Mouse (Mus musculus) liver, embryonic 15.5 days (tissue): ENCODE results near the gene BC052040. TPM values are rescaled to one million over a fixed set of nuclear protein-coding genes. Genes with fewer than 3 reads are reported as not detected.
A peak's percentile ranks its signal among the peaks of the same experiment; 100 is the strongest.

ENCODE experiments used
- ATAC-seq: fragments of 200-750 bp; cut with Nextera tagmentation; 2 replicates; pipeline ENCODE4 v1.8.0; 2017; ENCODE audit warnings: moderate number of reproducible peaks, mild to moderate bottlenecking, moderate library complexity; ENCODE audit not compliant: insufficient read depth
- H3K27ac ChIP-seq: fragments of 300-500 bp; sonication (generic); replicated peaks from 2 replicates; pipeline ENCODE4 v1.5.1; 2015; ENCODE audit warnings: mild to moderate bottlenecking, inconsistent platforms
- H3K27me3 ChIP-seq: fragments of 300-500 bp; sonication (generic); 2 replicates; pipeline ENCODE4 v1.6.1; 2015; ENCODE audit warnings: mild to moderate bottlenecking, inconsistent platforms
- H3K36me3 ChIP-seq: fragments of 300-500 bp; sonication (generic); replicated peaks from 2 replicates; pipeline ENCODE4 v1.6.1; 2015; ENCODE audit warnings: moderate library complexity, mild to moderate bottlenecking, inconsistent platforms
- H3K4me1 ChIP-seq: fragments of 300-500 bp; sonication (generic); replicated peaks from 2 replicates; pipeline ENCODE4 v1.6.1; 2015; ENCODE audit warnings: inconsistent platforms
- H3K4me2 ChIP-seq: fragments of 300-500 bp; sonication (generic); 2 replicates; pipeline ENCODE4 v1.6.1; 2015; ENCODE audit warnings: moderate library complexity, mild to moderate bottlenecking, inconsistent platforms
- H3K4me3 ChIP-seq: fragments of 300-500 bp; sonication (generic); replicated peaks from 2 replicates; pipeline ENCODE4 v1.5.1; 2015; ENCODE audit warnings: mild to moderate bottlenecking, inconsistent platforms
- H3K9ac ChIP-seq: fragments of 300-500 bp; sonication (generic); 2 replicates; pipeline ENCODE4 v1.6.1; 2015; ENCODE audit warnings: moderate library complexity, mild to moderate bottlenecking, inconsistent platforms
- H3K9me3 ChIP-seq: fragments of 300-500 bp; sonication (generic); replicated peaks from 2 replicates; pipeline ENCODE4 v1.6.1; 2016; ENCODE audit warnings: inconsistent platforms
- WGBS: fragments of 180-500 bp; shearing (Covaris S2); methylation state at CpG from one replicate; pipeline ENCODE4 v1.1.7; 2015; ENCODE audit warnings: mixed read lengths; ENCODE audit not compliant: insufficient replicate concordance; 5-methylcytosine and 5-hydroxymethylcytosine counted together
- polyA plus RNA-seq: library from polyadenylated mRNA; unstranded; fragments of >200 nt; fragmentation: Nextera tagmentation; extraction: Ambion mirVana; gene quantifications from 2 replicates; pipeline ENCODE4 v1.2.1, GENCODE M21; 2015

The BC052040 gene
- polyA plus RNA-seq, 1 experiment from 2014 or later: 7.9 TPM

DNA sequence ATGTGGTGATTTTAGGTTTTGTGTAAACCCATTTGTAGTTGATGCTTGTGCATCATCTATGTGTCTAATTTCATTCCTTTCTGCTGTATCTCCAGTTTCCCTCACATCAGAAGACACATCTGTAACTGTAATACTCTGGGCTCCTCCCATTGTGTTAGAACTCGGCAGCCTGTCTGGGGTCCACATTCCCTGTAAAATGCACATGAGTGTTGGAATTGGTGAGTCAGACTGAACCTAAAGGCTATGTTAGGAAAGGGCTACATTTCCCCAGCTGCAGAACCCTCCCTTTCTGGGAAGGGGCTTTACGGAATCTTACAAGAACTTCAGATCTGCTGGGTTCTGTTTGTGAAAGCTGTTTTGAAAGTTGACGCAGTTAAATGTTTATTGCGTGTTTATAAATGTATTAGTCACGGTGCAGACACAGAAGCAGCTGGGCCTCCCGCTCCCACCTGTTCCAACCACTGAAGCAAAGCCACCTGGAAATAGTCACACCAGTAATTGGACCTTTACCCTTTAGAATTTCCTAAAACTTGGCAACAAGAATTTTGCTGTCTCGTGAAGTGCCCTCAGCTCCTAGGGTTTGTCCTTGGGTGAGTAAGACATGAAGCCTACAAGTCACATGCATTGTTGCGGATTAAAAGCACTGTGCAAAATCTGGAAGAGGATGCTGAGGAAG is 151.6 kb downstream of the BC052040 start:
- H3K9me3 ChIP-seq: no peaks in the 10 kb centered on the region
- 84% methylated on average over 8 of the region's 8 CpGs for WGBS
- 0 out of 2 replicates have a peak, but pooled peaks cover 3% of the 10 kb centered on the region for H3K36me3 ChIP-seq
- no peaks in the 10 kb centered on the region for H3K27me3 ChIP-seq
- ATAC-seq: no peak
- H3K4me3 ChIP-seq: no peak overlapping the region
- no peak overlapping the region for H3K4me2 ChIP-seq
- H3K4me1 ChIP-seq: no peaks in the 10 kb centered on the region
- H3K9ac ChIP-seq: no peak overlapping the region
- H3K27ac ChIP-seq: no peak overlapping the region

DNA sequence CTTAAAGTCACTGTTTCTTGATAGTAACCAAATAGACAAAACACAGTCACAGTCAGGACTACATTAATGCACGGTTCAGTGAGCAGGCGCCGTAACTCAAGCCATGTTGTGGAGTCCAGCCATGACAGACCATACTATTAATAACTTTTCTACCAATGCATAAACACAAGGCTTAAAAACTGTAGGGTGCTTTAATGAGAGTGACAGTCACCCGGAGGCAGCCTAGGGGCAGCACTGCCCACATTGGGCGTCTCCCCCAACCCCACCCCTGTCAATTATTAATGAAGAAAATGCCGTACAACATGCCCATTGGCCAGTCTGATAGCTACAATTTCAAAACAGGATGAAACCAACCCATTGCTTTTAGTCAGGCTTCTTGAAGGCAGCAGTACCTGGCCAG is 153.3 kb downstream of the BC052040 start:
- no peak overlapping the region for H3K9ac ChIP-seq
- no peak overlapping the region for H3K4me3 ChIP-seq
- ATAC-seq: no peak
- H3K4me2 ChIP-seq: no peak overlapping the region
- H3K9me3 ChIP-seq: no peaks in the 10 kb centered on the region
- H3K27me3 ChIP-seq: no peaks in the 10 kb centered on the region
- WGBS: 75% methylated on average over 6 of the region's 6 CpGs
- 0 out of 2 replicates have a peak, but pooled peaks cover 2% of the 10 kb centered on the region for H3K36me3 ChIP-seq
- no peaks in the 10 kb centered on the region for H3K4me1 ChIP-seq
- H3K27ac ChIP-seq: no peak overlapping the region

GRCm38 (mm10) chr2:115736416-115736815 is 154.9 kb downstream of the BC052040 start:
- H3K4me2 ChIP-seq: no peak overlapping the region
- ATAC-seq: no peak
- no peak overlapping the region for H3K4me3 ChIP-seq
- WGBS: 64% methylated on average over 3 of the region's 3 CpGs
- no peak overlapping the region for H3K9ac ChIP-seq
- H3K27me3 ChIP-seq: no peaks in the 10 kb centered on the region
- H3K9me3 ChIP-seq: no peaks in the 10 kb centered on the region
- H3K4me1 ChIP-seq: no peaks in the 10 kb centered on the region
- no peak overlapping the region for H3K27ac ChIP-seq
- 0 out of 2 replicates have a peak, but pooled peaks cover 2% of the 10 kb centered on the region for H3K36me3 ChIP-seq

DNA sequence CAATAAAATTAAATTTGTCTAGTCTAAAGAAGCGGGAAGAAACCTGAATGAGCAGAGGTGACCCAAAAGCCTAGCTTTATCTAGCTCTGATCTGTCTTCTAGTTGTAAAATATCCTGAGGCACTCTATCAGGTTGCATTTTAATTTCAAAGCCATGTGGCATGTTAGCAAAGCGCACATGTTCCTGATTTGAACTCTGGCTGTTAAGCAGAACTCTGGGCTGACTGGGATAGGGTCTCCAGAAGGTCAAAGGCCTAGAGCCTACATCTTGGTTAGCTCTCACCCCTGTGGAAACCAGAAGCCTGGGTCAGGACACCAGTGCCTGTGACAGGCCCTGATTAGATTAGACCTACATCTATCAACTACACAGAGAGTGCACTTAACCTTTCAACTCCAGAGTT is 156.4 kb downstream of the BC052040 start:
- ATAC-seq: no peak
- Histone ChIP-seq H3K4me1 (no peaks in the 10 kb centered on the region), H3K27ac (no peak overlapping the region), H3K36me3 (0 out of 2 replicates have a peak, but pooled peaks cover 2% of the 10 kb centered on the region), H3K9me3 (no peaks in the 10 kb centered on the region), H3K9ac (no peak overlapping the region), H3K27me3 (no peaks in the 10 kb centered on the region), H3K4me2 (no peak overlapping the region), H3K4me3 (no peak overlapping the region)
- 74% methylated on average over 2 of the region's 2 CpGs for WGBS

- ATAC-seq: no peak
- WGBS: 69% methylated on average over 7 of the region's 7 CpGs
- Histone ChIP-seq H3K4me2 (no peak overlapping the region), H3K9ac (no peak overlapping the region), H3K27ac (no peak overlapping the region), H3K36me3 (no peaks in the 10 kb centered on the region), H3K27me3 (no peaks in the 10 kb centered on the region), H3K9me3 (no peaks in the 10 kb centered on the region), H3K4me1 (no peaks in the 10 kb centered on the region), H3K4me3 (no peak overlapping the region)
These were observed 160.5 kb downstream of the BC052040 start for GRCm38 (mm10) chr2:115742061-115742460.

- Histone ChIP-seq H3K4me3 (no peak overlapping the region), H3K4me1 (no peaks in the 10 kb centered on the region), H3K27me3 (no peaks in the 10 kb centered on the region), H3K36me3 (no peaks in the 10 kb centered on the region), H3K4me2 (no peak overlapping the region), H3K9me3 (no peaks in the 10 kb centered on the region), H3K27ac (no peak overlapping the region), H3K9ac (no peak overlapping the region)
- no peak for ATAC-seq
- WGBS: 73% methylated on average over 3 of the region's 3 CpGs
These were observed 166.1 kb downstream of the BC052040 start for GRCm38 (mm10) chr2:115747639-115748038.

- H3K4me1 ChIP-seq: no peaks in the 10 kb centered on the region
- 75% methylated on average over 7 of the region's 7 CpGs for WGBS
These were observed 169.7 kb downstream of the BC052040 start for GRCm38 (mm10) chr2:115751177-115751576.

DNA sequence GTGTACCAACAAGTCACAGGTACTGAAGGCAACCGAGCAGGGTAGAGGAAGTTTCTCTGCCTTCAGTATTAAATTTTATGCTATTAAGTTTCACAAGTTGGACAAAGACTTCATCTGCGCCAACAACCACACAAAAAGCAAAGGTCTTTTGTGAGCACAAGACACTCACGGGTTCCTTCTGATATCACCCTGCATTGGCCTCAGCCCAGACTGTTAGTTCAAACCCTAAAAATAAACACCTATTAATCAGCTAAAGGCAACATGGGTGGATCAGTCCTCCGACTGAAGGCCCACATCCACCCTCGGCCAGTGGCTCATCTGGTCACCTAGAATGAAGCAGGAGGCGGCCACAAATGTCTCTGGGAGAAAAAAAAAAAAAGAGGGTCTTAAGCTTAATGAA is 176.2 kb downstream of the BC052040 start:
- no peak overlapping the region for H3K4me2 ChIP-seq
- H3K27ac ChIP-seq: no peak overlapping the region
- H3K9ac ChIP-seq: no peak overlapping the region
- H3K9me3 ChIP-seq: no peaks in the 10 kb centered on the region
- no peaks in the 10 kb centered on the region for H3K36me3 ChIP-seq
- H3K27me3 ChIP-seq: no peaks in the 10 kb centered on the region
- H3K4me3 ChIP-seq: no peak overlapping the region
- 62% methylated on average over 6 of the region's 6 CpGs for WGBS
- H3K4me1 ChIP-seq: 0 out of 2 replicates have a peak, but pooled peaks cover 5% of the 10 kb centered on the region
- ATAC-seq: no peak

More at GRCm38 (mm10) chr2:115751177-115751576, 169.7 kb downstream of the BC052040 start:
- no peaks in the 10 kb centered on the region for H3K36me3 ChIP-seq
- no peak overlapping the region for H3K4me2 ChIP-seq
- H3K27ac ChIP-seq: no peak overlapping the region
- H3K4me3 ChIP-seq: no peak overlapping the region
- H3K9ac ChIP-seq: no peak overlapping the region
- no peaks in the 10 kb centered on the region for H3K27me3 ChIP-seq
- ATAC-seq: no peak
- H3K9me3 ChIP-seq: no peaks in the 10 kb centered on the region

- H3K36me3 ChIP-seq: no peaks in the 10 kb centered on the region
- no peak overlapping the region for H3K4me3 ChIP-seq
- H3K9ac ChIP-seq: no peak overlapping the region
- H3K27ac ChIP-seq: no peak overlapping the region
- no peaks in the 10 kb centered on the region for H3K9me3 ChIP-seq
- 0 out of 2 replicates have a peak overlapping the region, but pooled peaks have one; percentile 20 for H3K4me2 ChIP-seq
- H3K27me3 ChIP-seq: no peaks in the 10 kb centered on the region
- 58% methylated on average over 6 of the region's 6 CpGs for WGBS
- H3K4me1 ChIP-seq: 0 out of 2 replicates have a peak, but pooled peaks cover 5% of the 10 kb centered on the region
- no peak; the same call in 1 of the 2 replicates for ATAC-seq
These were observed 177.0 kb downstream of the BC052040 start for GRCm38 (mm10) chr2:115758542-115758941.

DNA sequence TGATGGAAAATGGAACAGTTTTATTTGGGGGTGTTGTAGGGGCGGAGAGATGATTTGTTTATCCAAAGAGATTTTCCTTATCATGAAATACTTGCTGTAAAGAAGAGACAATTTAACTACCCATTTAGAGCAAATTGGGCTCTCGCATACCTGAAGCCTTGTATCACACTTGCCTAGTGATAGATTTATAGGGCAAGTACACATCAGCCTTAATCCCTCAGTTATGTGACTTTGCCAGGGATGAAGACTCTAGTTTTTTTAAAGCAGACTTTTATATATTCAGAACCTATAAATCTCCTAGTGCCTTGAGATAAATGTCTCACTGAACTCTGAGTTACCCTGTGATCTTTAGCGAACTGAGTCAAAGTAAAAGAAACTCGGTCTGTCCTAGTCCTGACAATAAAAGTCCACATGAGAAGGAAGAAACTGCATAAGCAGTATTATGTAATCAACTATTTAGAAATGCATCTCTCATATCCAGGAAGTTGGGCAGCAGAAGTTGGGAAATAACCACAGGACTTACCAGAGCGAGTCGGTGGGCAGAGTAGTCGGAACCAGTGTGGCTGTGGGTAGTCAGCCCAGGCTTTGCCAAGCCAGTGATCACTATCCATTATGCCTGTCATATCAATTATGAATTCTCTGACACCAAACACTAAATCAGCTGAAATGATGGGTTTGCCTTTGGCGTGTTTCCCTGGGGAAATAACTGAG is 183.2 kb downstream of the BC052040 start:
- 53% methylated on average over 8 of the region's 8 CpGs for WGBS
- ATAC-seq: no peak

DNA sequence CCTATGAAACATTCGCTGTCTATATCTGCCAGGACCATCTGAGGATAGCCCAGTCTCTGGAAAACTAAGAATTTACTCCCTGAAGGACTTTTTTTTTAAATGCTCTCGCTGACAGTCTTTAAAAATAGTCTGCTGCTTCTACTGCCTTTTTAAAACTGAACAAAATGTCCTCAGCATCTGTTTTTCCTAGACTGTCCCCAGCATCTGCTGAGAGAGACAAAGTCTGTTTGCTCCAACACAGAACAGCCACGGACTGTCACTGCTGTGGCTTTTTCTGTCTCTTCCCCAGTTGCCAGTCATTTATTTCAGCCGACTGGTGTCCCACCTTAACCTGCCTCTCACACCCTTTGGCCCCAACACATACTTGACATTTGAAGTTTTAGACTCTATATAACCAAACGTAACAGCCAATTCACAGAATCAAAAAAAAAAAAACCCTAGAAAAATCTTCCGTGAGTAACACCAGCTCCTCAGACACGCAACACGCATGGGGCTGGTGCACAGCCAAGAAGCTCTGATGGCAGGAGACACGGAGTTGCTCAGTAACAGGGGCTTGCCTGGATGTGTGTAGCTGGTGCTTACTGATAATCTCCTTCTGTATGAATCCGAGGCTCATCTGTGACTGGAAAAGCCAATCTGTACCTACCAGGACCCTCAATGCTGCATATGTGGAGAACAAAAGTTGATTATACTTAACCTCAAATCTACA is 188.2 kb downstream of the BC052040 start:
- Histone ChIP-seq H3K4me2 (no peak overlapping the region), H3K36me3 (no peaks in the 10 kb centered on the region), H3K4me1 (no peaks in the 10 kb centered on the region), H3K9me3 (no peaks in the 10 kb centered on the region), H3K4me3 (no peak overlapping the region), H3K9ac (no peak overlapping the region), H3K27me3 (no peaks in the 10 kb centered on the region), H3K27ac (no peak overlapping the region)
- WGBS: 70% methylated on average over 10 of the region's 10 CpGs
- ATAC-seq: no peak

More for the DNA sequence above, 183.2 kb downstream of the BC052040 start:
- Histone ChIP-seq H3K27me3 (no peaks in the 10 kb centered on the region), H3K36me3 (no peaks in the 10 kb centered on the region), H3K4me3 (no peak overlapping the region), H3K27ac (no peak overlapping the region), H3K9me3 (no peaks in the 10 kb centered on the region), H3K4me1 (no peaks in the 10 kb centered on the region), H3K4me2 (no peak overlapping the region), H3K9ac (no peak overlapping the region)
